Mouse (Mus musculus) cerebellum, adult 9-11 months (tissue): Measurements from ENCODE around the gene Tcf7.

Experiments
- DNase-seq: peaks from one replicate; pipeline ENCODE4 v3.0.0; 2022

Gene Tcf7

DNA sequence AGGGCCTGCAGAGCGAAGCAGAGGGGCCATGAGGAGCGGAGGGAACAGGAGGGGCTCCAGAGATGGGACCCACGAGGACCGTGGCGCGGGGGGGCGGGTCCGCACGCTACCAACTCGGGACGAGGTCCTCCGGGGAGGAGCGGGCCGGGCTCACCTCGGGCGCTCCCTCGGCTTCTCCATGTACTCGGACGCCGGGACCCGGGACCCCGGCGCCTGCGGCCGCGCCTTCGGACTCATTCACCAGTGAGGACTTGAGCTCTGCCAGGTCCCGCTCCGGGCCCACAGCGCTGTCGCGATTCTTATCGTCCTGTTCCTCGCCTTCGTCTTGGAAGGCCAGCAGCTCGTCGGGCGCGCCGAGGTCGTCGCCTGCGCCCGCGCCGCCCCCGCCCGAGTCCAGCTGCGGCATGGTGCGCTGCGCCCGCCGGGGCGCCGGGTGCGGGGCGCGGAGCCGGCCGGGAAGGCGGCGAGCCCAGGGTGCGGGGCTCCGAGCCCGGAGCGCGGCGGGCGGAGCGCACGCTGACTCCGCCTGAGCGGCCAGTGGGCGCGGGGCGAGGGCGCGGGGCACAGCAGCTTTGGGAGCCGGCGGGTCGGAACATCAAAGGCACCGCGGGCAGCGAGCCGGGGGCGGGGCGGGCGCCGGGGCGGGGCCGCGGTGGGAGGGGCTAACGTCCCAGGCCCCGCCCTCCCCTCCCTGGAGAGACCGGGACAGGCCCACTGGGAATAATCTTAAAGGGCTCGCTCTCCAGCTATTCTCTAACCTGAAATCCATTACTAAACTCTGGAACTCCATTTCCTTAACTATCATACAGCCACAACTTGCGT lies at the start of gene Tcf7:
Gene Tcf7 (minus strand): TSS at position 241 of the 822 bp plus-strand sequence.
- DNase-seq, result no peak

- DNase-seq, result no peak
Measured at GRCm38 (mm10) chr11:52327313-52327712, 44.5 kb upstream of the Tcf7 start.

DNA sequence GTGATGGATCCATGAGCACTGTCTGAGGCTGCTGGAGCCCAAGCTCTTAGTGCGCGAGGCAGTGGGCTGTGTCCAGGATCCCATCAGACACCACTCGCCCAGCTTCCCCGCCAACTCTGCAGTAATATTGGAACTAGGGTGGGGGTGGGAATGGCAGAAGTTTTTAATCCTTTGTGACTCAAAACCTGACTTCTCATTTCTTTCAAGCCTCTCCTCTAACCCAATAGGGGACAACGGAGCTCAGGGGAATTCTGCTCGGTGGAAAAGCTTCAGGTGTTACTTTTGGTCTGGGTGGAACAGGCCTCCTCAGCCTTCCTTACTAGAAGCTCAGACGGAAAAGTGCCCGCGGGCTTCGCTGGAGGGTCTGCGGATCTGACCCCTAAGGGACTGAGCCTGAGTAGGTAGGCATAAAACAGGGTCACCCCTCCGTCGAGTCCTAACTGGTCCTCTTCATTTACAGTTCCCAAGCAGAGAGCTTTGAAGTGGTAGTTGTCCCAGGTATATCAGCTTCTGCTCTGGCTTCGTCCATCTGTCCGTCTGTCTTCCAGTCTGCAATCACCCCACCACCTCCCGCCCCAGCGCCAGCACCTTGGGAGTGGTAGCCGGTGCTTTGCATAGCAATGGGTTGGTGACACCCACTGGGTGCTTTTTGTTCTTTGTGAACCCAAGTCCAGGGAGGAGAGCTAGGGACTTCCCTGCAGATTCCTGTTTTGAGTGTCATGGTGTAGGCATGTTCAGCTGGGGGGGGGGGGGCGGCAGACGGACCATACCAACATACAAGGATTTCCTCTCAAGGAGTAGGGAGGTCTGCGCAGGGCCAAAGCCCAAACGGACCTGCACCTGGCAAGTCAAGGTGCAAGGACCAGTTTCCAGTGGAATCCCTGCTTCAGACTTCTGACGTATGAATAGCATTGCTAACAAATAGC lies 41.9 kb upstream of the Tcf7 start:
- no peak for DNase-seq

GRCm38 (mm10) chr11:52321540-52321939 lies 38.7 kb upstream of the Tcf7 start:
- DNase-seq, result no peak

- DNase-seq, result no peak
Measured at GRCm38 (mm10) chr11:52320529-52320928, 37.7 kb upstream of the Tcf7 start.

DNA sequence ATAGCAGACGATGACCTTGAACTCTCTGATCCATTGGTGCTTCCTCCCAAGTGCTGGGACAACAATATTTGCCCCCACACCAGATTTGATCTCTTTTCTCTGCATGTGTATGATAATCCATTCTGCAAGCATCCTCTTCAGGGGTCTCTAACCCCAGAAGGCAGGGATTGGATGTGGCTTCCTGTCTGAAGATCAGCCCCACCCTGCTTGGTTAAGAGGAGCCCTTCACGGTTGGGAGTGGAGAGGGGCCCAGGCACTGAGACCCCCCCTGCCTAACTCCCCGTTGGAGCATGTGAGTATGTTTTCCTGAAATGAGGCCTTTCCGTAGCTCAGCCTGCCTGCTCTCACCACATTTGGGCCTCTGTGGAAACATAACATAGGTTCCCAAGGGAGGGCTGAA lies 36.9 kb upstream of the Tcf7 start:
- DNase-seq, result no peak

DNA sequence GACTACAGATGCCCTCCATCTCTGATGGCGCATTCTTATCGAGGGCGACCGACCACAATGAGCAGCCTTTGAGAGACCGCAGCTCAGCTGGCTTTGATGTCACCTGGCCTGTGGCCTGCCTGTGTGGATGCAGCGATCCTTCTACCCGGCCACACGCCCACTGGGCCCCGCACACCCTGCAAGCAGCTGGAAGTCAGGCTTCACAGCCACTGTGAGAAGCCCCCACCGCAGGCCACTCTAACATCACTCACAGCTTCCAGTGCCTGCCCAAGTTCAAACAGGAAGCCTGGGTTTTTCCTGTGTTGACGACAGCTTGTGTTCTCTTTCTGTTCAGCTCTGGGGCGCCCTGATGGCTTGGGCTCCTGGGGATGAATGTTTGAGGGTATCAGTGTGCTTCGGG lies 35.6 kb upstream of the Tcf7 start:
- DNase-seq, result no peak

DNA sequence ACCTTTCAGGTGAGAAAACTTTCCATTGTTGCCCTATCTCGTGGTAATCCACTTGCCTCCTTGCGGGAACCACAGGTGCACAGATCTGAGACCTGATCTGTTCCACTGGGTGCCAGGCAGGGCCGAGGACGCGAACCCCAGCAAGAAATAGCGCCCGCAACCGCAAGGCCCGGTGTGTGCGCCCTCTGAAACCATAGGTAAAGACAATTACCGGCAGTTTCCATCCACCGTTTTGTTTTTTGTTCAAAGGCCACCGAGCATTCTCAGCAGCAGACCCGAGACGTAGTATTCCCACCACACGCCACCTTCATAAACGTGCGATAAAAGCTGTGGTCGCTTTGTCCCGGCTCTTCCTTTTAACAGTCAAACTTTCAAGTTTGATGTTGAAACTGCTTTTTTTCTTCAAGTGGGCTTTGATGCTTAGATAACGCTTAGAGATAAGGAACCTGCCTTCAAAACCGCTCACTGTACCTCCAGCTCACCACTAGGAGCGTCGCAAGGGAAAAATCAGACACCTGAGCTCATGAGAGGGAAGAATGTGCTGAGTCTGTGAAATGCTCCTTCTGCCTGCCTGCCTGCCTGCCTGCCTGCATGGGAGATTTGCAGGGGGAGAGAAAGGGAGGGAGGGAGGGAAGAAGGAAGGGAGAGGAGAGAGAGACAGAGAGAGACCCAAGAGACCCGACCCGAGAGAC lies 31.4 kb upstream of the Tcf7 start:
- no peak for DNase-seq

DNA sequence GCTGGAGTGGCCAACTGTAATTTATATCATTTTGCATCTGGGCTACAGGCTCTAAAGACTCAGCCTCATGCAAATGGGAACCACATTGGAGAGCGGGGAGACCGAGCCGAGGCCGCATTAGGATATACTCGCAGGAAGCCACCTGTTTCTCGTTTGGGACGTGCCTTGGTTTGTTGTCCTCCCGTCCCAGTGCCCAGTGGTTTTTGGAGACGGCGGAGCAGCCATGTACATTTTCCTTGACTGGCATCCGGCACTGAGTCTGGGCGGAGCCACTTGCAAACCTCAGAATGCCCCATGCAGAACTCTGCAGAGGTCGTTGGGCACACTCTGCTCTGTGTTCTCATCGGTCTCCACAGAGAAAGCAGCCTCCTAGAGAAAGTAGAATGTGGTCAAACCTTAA lies 27.9 kb upstream of the Tcf7 start:
- no peak for DNase-seq

GRCm38 (mm10) chr11:52309487-52309886 lies 26.7 kb upstream of the Tcf7 start:
- DNase-seq, result no peak

DNA sequence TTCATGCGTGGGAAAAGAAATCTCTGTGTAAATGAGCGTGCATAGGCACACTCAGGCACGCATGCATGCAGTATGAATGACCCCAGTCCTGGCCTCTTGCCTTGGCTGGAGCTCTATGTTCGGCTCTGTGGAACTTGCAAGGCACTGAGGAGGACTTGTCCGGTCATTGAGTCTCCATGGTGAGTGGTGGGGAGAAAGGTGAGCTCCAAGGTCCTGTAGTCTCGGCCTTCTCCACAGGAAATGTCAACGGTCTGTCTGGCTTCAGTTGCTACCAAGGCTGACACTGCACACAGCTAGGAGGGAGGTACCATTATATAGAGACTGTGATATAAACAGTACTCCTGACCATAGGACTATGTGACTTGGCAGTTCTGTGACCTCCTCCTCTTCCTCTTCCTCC lies 23.6 kb upstream of the Tcf7 start:
- no peak for DNase-seq

DNA sequence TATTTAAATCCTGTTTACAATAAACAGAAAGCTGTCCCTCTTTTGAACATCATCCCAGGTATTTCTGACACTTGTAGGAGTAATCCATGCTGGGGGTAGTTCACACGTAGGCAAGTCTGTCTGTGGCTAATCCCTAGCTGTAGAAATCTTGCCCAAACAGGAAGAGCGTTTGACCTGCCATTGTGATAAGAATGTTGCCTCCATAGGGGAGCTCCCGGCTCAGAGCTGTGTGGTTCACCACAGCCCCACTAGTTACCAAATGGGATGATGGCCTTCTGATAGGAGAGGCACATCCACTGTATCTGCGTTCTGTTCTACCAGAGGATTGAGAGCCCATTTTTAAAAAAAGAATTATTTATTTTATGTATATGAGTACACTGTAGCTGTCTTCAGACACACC lies 22.5 kb upstream of the Tcf7 start:
- no peak for DNase-seq

DNA sequence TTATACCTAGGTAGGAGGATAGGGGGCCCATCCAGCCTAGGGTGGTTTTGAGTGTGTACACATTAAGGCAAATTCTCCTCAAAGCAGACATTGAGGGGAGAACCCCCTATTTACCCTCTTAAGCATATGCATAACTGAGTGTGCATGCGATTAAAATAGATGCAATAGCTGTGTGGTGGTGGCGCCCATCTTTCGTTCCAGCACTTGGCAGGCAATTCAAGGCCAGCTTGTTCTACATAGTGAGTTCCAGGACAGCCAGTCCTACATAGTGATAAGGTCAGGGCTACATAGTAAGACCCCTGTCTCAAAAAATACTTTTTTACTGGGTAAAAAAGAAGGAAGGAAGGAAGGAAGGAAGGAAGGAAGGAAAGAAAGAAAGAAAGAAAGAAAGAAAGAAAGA lies 19.9 kb upstream of the Tcf7 start:
- DNase-seq, result no peak

DNA sequence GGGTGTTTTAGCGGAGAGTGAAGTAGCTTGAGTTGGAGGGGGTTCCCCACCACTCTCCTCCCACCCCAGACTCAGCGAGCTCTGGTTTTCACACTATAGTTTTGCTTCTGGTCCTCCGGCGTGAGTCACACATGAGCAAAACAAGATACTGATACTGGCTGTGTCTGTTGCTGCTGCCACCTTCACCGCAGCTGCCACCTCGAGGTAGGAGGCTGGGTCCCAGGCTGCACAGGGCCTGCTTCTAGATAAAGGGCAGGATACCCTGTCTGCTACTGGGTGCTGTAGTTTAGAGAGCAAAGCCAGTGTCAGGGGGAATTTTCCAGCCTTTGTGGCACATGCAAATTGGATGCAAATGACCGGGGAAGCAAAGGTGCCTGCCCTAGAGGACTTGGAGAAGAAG lies 16.9 kb upstream of the Tcf7 start:
- no peak for DNase-seq

DNA sequence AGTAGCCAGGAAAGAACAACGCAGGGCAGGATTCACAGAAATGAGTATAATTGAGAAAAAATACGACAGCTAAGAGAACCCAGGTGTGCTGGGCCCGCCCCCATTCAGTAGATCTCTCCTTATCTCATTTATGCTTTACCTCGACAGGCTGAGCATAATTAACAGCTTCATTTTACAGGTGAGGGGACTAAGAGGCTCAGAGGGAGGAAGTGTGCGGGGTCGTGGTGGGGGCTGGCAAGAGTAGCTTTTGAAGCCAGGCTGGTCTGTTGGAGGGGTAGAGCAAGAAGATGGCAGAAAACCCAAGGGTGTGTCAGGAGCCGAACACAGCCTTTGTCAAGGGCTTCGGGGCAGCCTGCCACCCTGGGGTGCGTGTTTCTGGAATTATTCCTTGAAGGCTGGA lies 16.1 kb upstream of the Tcf7 start:
- no peak for DNase-seq

DNA sequence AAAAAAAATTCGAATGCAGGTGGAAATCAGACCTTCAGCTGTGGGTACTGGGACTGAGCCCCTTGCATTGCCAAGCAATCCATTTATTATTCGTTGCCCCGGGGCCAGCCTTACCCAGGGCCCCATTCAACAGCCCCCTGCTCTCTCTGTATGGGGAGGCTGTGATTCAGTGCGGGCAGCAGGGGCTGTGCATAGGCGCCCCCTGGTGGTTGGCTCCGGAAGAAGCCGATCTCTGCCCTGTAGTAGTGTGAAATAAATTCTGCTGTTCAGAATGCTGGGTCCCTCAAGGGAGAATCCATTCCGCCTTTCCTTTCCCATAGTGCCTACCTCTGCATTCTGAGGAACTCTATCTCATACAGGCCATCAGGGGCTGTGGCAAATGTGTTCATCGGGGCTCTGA lies 14.5 kb upstream of the Tcf7 start:
- DNase-seq, result peak; percentile 49

DNA sequence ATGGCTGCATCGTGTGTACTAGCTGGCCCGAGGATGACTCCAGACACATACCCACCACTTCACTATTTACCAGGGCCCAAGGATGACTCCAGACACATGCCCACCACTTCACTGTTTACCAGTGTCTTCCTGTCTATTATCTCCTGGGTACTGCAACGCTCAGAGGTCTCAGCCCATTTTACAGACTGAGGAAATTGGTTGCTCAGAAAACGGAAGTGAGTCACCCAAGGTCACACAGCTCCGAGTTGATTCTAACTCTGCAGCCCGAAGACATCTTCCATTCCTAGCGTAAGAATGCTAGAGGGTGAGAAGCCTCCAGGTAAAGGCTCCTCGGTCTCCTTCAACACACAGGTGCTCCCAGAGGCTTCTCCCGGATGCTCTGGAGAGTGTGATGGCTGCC lies 11.3 kb upstream of the Tcf7 start:
- DNase-seq, result no peak

GRCm38 (mm10) chr11:52292894-52293293 lies 10.1 kb upstream of the Tcf7 start:
- DNase-seq, result no peak

GRCm38 (mm10) chr11:52292346-52292745 lies 9.5 kb upstream of the Tcf7 start:
- no peak for DNase-seq

DNA sequence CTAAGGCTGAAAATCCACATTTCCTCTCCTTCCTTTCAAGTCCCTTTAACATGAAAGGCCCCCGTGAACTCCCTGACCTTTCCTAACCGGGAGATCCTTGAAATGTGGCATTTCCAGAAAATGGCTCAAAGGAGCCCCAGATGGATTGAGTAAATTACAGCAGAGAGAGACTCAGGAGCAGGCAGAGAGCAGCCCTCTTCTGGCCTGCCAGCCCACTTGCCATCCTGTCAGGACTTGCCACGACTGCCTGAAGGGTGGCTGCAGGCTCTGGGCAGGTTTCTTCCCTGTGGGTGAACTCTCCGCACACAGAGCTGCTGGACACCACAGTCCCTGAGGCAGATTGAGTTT lies 4.1 kb upstream of the Tcf7 start:
- DNase-seq, result no peak

GRCm38 (mm10) chr11:52286301-52286957 lies 3.6 kb upstream of the Tcf7 start:
- no peak for DNase-seq

- DNase-seq, result no peak
Measured at GRCm38 (mm10) chr11:52283596-52284571, 1.1 kb upstream of the Tcf7 start.
